Mouse (Mus musculus) hindbrain, embryonic 14.5 days (tissue): ENCODE measurements at regions not wholly inside any gene's neighbourhood (a gene's known extent, or its start where the extent isn't known, plus 50 kb on each side); places are given as distances from the start of the nearest gene placed in this dataset.

Experiments used
- ATAC-seq: fragments of 200-750 bp; cut with Nextera tagmentation; 2 replicates; pipeline ENCODE4 v1.8.0; 2017; ENCODE audit warnings: moderate number of reproducible peaks, mild to moderate bottlenecking, moderate TSS enrichment, moderate library complexity; ENCODE audit not compliant: low FRiP score
- DNase-seq: peaks from one replicate; pipeline ENCODE4 v3.0.0-alpha.2; 2015; ENCODE audit warnings: low spot score
- H3K27ac ChIP-seq: fragments of 300-500 bp; sonication (generic); 2 replicates; pipeline ENCODE4 v1.5.1; 2014; ENCODE audit warnings: mild to moderate bottlenecking, moderate library complexity
- H3K27me3 ChIP-seq: fragments of 300-500 bp; sonication (generic); 2 replicates; pipeline ENCODE4 v1.6.1; 2014; ENCODE audit warnings: mild to moderate bottlenecking, low read length, mixed read lengths; ENCODE audit not compliant: control insufficient read depth, insufficient read depth
- H3K36me3 ChIP-seq: fragments of 300-500 bp; sonication (generic); replicated peaks from 2 replicates; pipeline ENCODE4 v1.6.1; 2014; ENCODE audit not compliant: control insufficient read depth, insufficient read depth
- H3K4me1 ChIP-seq: fragments of 300-500 bp; sonication (generic); replicated peaks from 2 replicates; pipeline ENCODE4 v1.6.1; 2014; ENCODE audit warnings: antibody characterized with exemption, low read length, mixed read lengths; ENCODE audit not compliant: control insufficient read depth, insufficient read depth
- H3K4me2 ChIP-seq: fragments of 300-500 bp; sonication (generic); replicated peaks from 2 replicates; pipeline ENCODE4 v1.6.1; 2014; ENCODE audit warnings: mild to moderate bottlenecking, moderate library complexity
- H3K4me3 ChIP-seq: fragments of 300-500 bp; sonication (generic); replicated peaks from 2 replicates; pipeline ENCODE4 v1.5.1; 2014; ENCODE audit warnings: mild to moderate bottlenecking, low read length
- H3K9ac ChIP-seq: fragments of 300-500 bp; sonication (generic); 2 replicates; pipeline ENCODE4 v1.6.1; 2014
- H3K9me3 ChIP-seq: fragments of 300-500 bp; sonication (generic); 2 replicates; pipeline ENCODE4 v1.6.1; 2016; ENCODE audit warnings: low read length; ENCODE audit not compliant: control insufficient read depth
- WGBS: fragments of 180-500 bp; shearing (Covaris S2); extraction: QIAGEN DNeasy Blood & Tissue Kit; methylation state at CpG from one replicate; pipeline ENCODE4 v1.1.7; 2014; 5-methylcytosine and 5-hydroxymethylcytosine counted together

DNA sequence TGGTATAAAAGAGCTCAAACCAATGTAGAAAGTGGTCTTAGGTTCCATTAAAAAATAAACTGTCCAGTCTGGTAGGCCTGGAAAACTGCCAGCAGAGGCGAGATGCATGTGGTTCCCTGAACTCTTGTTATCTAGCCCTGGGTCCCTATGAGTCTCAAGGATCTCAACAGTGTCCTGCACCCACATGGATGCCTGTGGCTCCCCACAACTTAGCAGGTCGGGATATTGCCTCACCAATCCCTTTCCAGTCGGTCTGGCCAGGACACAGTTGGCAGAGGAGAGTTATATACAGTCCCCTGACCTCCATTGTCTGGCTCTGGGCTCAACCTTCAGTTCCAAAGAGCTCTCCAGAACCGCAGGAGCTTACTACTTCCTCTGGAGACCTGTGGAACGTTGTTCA, 456.8 kb upstream of the 4921530L21Rik start:
- no peak overlapping the region for H3K9ac ChIP-seq
- H3K27ac ChIP-seq, result no peak overlapping the region
- no peaks in the 10 kb centered on the region for H3K9me3 ChIP-seq
- no peaks in the 10 kb centered on the region for H3K36me3 ChIP-seq
- DNase-seq, result no peak
- H3K27me3 ChIP-seq, result no peaks in the 10 kb centered on the region
- no peaks in the 10 kb centered on the region for H3K4me1 ChIP-seq
- no peak overlapping the region for H3K4me2 ChIP-seq
- 85% methylated on average over 5 of the region's 5 CpGs for WGBS
- ATAC-seq, result no peak
- no peak overlapping the region for H3K4me3 ChIP-seq

DNA sequence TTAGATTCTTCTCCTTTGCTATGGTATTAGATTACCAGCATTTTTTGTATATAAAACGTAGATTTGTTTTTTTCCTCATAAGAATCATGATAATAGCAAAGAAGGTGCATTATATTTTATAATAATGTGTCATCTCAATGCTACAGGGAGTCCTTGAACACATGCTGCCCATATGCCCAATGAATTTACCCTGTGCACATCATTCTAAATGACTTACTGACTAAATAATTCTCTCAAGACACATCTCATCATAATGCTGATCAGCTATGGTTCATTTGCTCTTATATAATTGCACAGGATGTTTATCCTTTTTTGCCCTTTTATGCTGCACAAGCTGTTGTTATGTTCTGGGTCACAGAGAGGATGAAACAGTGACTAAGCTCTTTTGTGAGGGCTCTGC, 446.8 kb upstream of the 4921530L21Rik start:
- peak; percentile 46; the same call in 1 of the 2 replicates for ATAC-seq

More for the DNA sequence above, 446.8 kb upstream of the 4921530L21Rik start:
- Histone ChIP-seq H3K9ac (no peak overlapping the region), H3K4me1 (no peaks in the 10 kb centered on the region), H3K27me3 (no peaks in the 10 kb centered on the region), H3K27ac (no peak overlapping the region), H3K36me3 (no peaks in the 10 kb centered on the region), H3K4me3 (no peak overlapping the region), H3K4me2 (no peak overlapping the region), H3K9me3 (no peaks in the 10 kb centered on the region)
- WGBS, result 46% methylated on average over 1 of the region's 1 CpGs
- DNase-seq, result peak; percentile 26
